Mouse (Mus musculus) hindbrain, embryonic 11.5 days (tissue): ENCODE measurements around the gene Sart1. TPM values are rescaled to one million over a fixed set of nuclear protein-coding genes. Genes with fewer than 3 reads are reported as not detected.

Experiments used
- ATAC-seq: fragments of 200-750 bp; cut with Nextera tagmentation; 2 replicates; pipeline ENCODE4 v1.8.0; 2017; ENCODE audit warnings: mild to moderate bottlenecking, moderate TSS enrichment, moderate library complexity; ENCODE audit not compliant: low FRiP score
- DNase-seq: peaks from one replicate; pipeline ENCODE4 v3.0.0-alpha.2; 2015; ENCODE audit warnings: low spot score
- H3K27ac ChIP-seq: fragments of 300-500 bp; sonication (generic); 2 replicates; pipeline ENCODE4 v1.5.1; 2014; ENCODE audit warnings: mild to moderate bottlenecking, low read depth, low read length
- H3K27me3 ChIP-seq: fragments of 300-500 bp; sonication (generic); 2 replicates; pipeline ENCODE4 v1.6.1; 2014; ENCODE audit warnings: mild to moderate bottlenecking, low read length, moderate library complexity, mixed read lengths; ENCODE audit not compliant: control insufficient read depth, insufficient read depth
- H3K36me3 ChIP-seq: fragments of 300-500 bp; sonication (generic); 2 replicates; pipeline ENCODE4 v1.6.1; 2014; ENCODE audit warnings: mild to moderate bottlenecking, low read length, moderate library complexity, mixed read lengths; ENCODE audit not compliant: control insufficient read depth, insufficient read depth
- H3K4me1 ChIP-seq: fragments of 300-500 bp; sonication (generic); replicated peaks from 2 replicates; pipeline ENCODE4 v1.6.1; 2014; ENCODE audit warnings: low read length, mixed read lengths; ENCODE audit not compliant: control insufficient read depth, insufficient read depth
- H3K4me2 ChIP-seq: fragments of 300-500 bp; sonication (generic); replicated peaks from 2 replicates; pipeline ENCODE4 v1.6.1; 2014; ENCODE audit warnings: mild to moderate bottlenecking, low read depth, low read length
- H3K4me3 ChIP-seq: fragments of 300-500 bp; sonication (generic); 2 replicates; pipeline ENCODE4 v1.5.1; 2014; ENCODE audit warnings: low read depth, low read length
- H3K9ac ChIP-seq: fragments of 300-500 bp; sonication (generic); 2 replicates; pipeline ENCODE4 v1.6.1; 2014; ENCODE audit warnings: low read depth, low read length
- H3K9me3 ChIP-seq: fragments of 300-500 bp; sonication (generic); 2 replicates; pipeline ENCODE4 v1.6.1; 2016; ENCODE audit warnings: low read length; ENCODE audit not compliant: control insufficient read depth
- WGBS: fragments of 180-500 bp; shearing (Covaris S2); extraction: QIAGEN DNeasy Blood & Tissue Kit; methylation state at CpG from one replicate; pipeline ENCODE4 v1.1.7; 2014; 5-methylcytosine and 5-hydroxymethylcytosine counted together
- polyA plus RNA-seq: library from polyadenylated mRNA; unstranded; fragments of >200 nt; fragmentation: Nextera tagmentation; extraction: Ambion mirVana; gene quantifications from 2 replicates; pipeline ENCODE4 v1.2.1, GENCODE M21; 2014

The Sart1 gene
- polyA plus RNA-seq, 1 experiment from 2014 or later: 75.2 TPM

DNA sequence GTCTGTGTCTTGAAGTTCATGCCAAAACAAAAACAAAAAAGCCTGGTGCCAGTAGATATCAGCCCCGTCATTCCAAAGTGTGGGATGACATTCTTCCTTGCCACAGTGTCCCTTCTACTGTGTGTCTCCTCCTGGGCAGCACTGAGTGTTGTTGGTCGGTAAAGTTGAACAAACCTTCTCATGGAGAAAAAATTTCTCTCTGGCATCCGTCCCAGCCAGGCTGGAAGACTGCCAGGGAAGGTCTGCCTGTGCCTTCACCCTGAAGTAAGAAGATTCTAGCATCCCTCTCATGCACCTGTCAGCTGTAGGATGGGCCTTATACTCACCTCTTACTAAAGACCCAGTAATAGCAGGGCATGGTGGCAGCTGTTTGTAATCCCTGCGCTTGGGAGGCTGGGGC lies 4.4 kb upstream of the Sart1 start:
- WGBS: 71% methylated on average over 4 of the region's 4 CpGs
- H3K27ac ChIP-seq: no peak overlapping the region
- H3K9ac ChIP-seq: no peak overlapping the region
- DNase-seq: no peak
- ATAC-seq: no peak
- no peak overlapping the region for H3K4me2 ChIP-seq
- H3K4me3 ChIP-seq: no peak overlapping the region
- peaks cover 3% of the 10 kb centered on the region; the same call in 1 of the 2 replicates for H3K4me1 ChIP-seq
- no peaks in the 10 kb centered on the region for H3K36me3 ChIP-seq
- H3K27me3 ChIP-seq: no peaks in the 10 kb centered on the region
- no peaks in the 10 kb centered on the region for H3K9me3 ChIP-seq

DNA sequence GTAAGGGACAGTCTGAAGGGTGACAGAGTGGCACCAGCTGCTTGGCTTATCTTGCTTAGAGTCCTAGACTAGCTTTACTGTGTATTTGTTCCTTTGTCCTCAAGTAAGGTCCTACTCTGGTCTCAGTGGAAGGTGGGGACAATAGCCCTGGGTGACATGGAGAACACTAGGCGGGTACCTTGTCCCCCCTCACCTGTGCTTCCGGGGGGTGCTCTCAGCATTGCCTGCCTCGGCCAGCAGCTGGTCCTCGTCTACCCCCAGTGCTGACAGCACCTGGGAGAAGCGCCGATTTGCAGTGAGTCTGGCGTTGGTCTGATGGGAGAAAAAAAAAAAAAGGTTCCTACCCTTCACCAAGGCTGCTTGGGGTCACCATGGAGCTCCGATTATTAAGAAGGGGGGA lies 1.9 kb upstream of the Sart1 start:
- Histone ChIP-seq H3K9ac (0 out of 2 replicates have a peak overlapping the region, but pooled peaks have one; percentile 21), H3K9me3 (no peaks in the 10 kb centered on the region), H3K36me3 (no peaks in the 10 kb centered on the region), H3K27ac (no peak overlapping the region), H3K4me1 (peaks cover 6% of the 10 kb centered on the region; the same call in 1 of the 2 replicates), H3K4me2 (no peak overlapping the region), H3K27me3 (no peaks in the 10 kb centered on the region), H3K4me3 (no peak overlapping the region; the same call in 1 of the 2 replicates)
- no peak for ATAC-seq
- WGBS: 81% methylated on average over 8 of the region's 8 CpGs
- DNase-seq: no peak

DNA sequence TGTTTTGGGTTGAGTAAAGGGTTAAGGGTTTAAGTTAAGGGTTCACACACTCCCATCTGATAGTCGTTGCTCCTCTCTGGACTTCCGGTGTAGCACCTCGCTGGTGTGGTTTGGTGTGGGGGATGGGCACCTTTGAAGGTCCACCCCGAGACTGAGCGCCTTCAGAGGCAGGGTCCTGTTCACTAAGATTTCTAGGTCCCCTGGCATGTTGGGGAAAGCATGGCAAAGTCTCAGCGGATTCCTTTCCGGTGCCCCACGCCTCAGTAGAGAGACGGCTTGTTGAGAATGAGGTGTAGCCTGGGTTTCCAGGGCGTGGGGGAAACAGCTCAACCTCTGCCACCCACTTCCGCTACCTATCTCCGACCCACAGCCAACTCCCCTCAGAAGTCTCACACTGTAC lies 1.1 kb upstream of the Sart1 start:
- Histone ChIP-seq H3K27ac (no peak overlapping the region), H3K36me3 (no peaks in the 10 kb centered on the region), H3K4me3 (peak overlapping the region; percentile 100), H3K4me1 (peaks cover 6% of the 10 kb centered on the region; the same call in 1 of the 2 replicates), H3K4me2 (peak overlapping the region; percentile 60), H3K27me3 (no peaks in the 10 kb centered on the region), H3K9me3 (no peaks in the 10 kb centered on the region), H3K9ac (0 out of 2 replicates have a peak overlapping the region, but pooled peaks have one; percentile 91)
- ATAC-seq: no peak
- DNase-seq: peak; percentile 25
- WGBS: 57% methylated on average over 12 of the region's 12 CpGs

DNA sequence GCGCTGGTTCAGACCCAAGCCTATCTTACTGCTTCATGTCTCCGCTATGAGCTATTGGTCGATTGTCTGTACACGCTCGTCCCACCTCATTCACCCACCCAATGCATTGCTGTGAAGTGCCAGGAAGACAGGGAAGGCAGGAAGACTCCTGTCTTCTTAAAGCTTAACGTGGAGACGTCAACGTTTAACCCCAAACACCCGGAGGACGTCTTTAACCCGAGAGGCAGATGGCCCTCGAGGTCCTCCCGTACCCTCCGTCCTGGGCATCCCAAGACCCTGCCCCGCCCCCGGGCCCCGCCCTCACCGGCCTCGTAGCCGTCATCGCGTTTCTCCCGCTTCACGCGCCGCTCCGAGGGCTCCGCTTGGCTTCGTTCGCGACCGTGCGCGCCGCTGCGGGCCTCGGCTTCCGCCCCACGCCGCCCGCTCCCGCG lies 477 bp downstream of the Sart1 start:
- Histone ChIP-seq H3K9me3 (no peaks in the 10 kb centered on the region), H3K4me1 (peaks cover 6% of the 10 kb centered on the region; the same call in 1 of the 2 replicates), H3K4me2 (peak overlapping the region; percentile 93), H3K36me3 (peaks cover 6% of the 10 kb centered on the region; the same call in 1 of the 2 replicates), H3K27ac (peak overlapping the region; percentile 73; the same call in 1 of the 2 replicates), H3K27me3 (no peaks in the 10 kb centered on the region), H3K4me3 (peak overlapping the region; percentile 100), H3K9ac (peak overlapping the region; percentile 91)
- peak; percentile 59 for DNase-seq
- WGBS: under 1% methylated on average over 28 of the region's 43 CpGs
- peak; percentile 72 for ATAC-seq

DNA sequence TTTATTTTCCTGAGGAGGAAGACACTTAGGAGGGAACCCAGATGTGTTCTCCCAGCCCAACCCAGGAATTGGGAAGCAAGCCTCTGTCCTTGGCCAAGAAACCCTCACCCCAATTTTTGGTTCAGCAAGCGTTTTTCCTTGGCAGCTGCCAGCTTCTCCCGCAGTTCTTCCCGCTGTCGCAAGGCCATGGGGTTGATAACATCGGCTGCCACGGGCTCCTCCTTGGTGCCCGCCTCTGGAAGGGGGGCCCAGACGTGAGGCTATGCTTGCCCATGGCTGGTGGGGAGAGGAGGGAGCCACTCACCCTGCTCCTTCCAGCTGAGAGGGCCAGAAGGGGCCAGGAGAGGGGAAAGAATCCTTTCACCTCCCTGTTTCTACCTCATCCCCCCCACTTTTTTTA lies 3.8 kb downstream of the Sart1 start:
- H3K4me1 ChIP-seq: peaks cover 6% of the 10 kb centered on the region; the same call in 1 of the 2 replicates
- WGBS: 93% methylated on average over 8 of the region's 8 CpGs
- H3K4me2 ChIP-seq: no peak overlapping the region
- no peak for ATAC-seq
- peaks cover 21% of the 10 kb centered on the region for H3K36me3 ChIP-seq
- H3K27ac ChIP-seq: no peak overlapping the region
- no peak overlapping the region for H3K9ac ChIP-seq
- H3K4me3 ChIP-seq: no peak overlapping the region
- no peaks in the 10 kb centered on the region for H3K9me3 ChIP-seq
- DNase-seq: no peak
- H3K27me3 ChIP-seq: no peaks in the 10 kb centered on the region

DNA sequence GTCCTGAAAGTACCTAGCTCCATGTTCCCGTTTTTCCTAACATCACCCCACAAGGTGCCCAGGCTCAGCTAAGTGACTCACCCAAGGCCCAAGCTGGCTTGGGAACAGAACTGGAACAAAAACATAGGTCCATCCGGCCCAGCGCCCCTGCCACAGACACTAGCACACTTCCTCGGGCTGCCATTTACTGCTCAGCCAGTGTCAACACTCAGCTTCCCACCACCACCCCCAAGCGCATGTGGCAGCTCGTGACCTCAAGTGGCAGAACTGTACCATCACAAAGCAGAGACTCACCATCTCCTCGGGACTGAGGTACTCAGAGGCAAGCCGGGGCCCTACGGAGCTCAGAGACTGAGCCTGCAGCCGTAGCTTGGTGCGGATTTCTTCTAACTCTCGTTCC lies 5.2 kb downstream of the Sart1 start:
- H3K4me2 ChIP-seq: no peak overlapping the region
- no peaks in the 10 kb centered on the region for H3K9me3 ChIP-seq
- H3K4me1 ChIP-seq: peaks cover 4% of the 10 kb centered on the region; the same call in 1 of the 2 replicates
- H3K4me3 ChIP-seq: no peak overlapping the region
- no peak for ATAC-seq
- H3K27me3 ChIP-seq: no peaks in the 10 kb centered on the region
- H3K27ac ChIP-seq: no peak overlapping the region
- H3K9ac ChIP-seq: no peak overlapping the region
- no peak for DNase-seq
- WGBS: 97% methylated on average over 12 of the region's 12 CpGs
- H3K36me3 ChIP-seq: peaks cover 22% of the 10 kb centered on the region

DNA sequence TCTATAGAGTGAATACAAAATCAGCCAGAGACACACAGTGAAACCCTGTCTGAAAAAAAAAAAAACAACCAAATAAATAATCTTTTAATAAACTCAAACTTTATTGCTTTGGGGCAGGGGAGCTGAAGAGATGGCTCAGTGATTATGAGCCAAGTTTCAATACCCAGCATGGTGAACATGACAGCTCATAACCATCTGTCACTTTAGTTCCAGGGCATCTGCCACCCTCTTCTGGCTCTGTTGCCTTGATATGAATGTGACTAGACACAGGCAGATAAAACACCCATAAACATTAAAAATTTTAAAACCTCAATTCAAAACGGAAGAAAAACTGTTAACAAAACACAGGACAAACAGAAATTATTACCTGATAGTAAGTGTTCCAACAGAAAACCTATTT lies 11.1 kb downstream of the Sart1 start:
- no peaks in the 10 kb centered on the region for H3K9me3 ChIP-seq
- no peaks in the 10 kb centered on the region for H3K27me3 ChIP-seq
- DNase-seq (no peak), ATAC-seq (no peak)
- H3K36me3 ChIP-seq: peaks cover 18% of the 10 kb centered on the region
- WGBS: 93% methylated on average over 1 of the region's 1 CpGs
- no peaks in the 10 kb centered on the region for H3K4me1 ChIP-seq
- no peak overlapping the region for H3K27ac ChIP-seq
- H3K9ac ChIP-seq: no peak overlapping the region
- no peak overlapping the region for H3K4me2 ChIP-seq
- no peak overlapping the region for H3K4me3 ChIP-seq

DNA sequence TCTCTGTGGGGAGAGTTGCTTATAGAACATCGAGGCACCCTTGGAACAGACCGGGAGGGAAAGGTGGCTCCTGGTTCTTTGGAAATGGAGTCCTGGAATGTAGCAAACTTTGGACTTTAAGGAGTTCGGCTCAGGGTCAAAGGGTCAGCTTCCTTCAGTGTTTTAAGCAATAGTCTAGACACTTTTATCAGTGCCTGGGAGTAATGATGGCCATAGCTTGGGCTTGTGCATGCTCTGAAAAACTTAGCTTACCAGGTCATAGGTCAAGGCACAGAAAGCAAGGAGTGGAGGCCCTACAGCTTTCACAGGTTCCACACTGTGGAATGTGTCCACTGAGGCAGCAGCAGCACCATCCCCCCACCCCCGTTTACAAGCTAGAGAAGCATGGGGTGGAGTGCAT lies 13.8 kb downstream of the Sart1 start:
- Histone ChIP-seq H3K4me1 (no peaks in the 10 kb centered on the region), H3K36me3 (peaks cover 10% of the 10 kb centered on the region; the same call in 1 of the 2 replicates)
- WGBS: 88% methylated on average over 4 of the region's 4 CpGs

DNA sequence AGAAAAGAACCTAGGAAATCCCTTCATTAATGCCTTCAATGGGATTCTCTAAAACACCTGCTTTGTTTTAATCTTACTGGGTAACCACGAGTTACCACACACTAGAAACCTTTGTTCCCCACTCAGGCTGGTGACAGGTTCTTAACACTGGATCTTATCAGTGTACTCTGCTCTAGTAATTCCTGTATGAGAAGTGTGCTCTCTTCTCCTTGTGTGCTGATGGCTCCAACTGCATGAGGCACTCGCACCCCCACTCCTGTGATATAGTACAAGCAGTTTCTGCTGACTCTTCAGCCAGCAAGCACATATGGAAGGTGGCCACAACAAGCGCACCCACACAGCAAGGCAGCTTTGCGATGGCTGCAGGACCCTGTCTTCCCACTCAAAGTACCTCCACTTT lies 14.3 kb downstream of the Sart1 start:
- DNase-seq (no peak), ATAC-seq (no peak)
- Histone ChIP-seq H3K4me1 (no peaks in the 10 kb centered on the region), H3K9ac (no peak overlapping the region), H3K4me3 (no peak overlapping the region), H3K36me3 (peaks cover 10% of the 10 kb centered on the region; the same call in 1 of the 2 replicates), H3K4me2 (no peak overlapping the region), H3K9me3 (no peaks in the 10 kb centered on the region), H3K27ac (no peak overlapping the region), H3K27me3 (no peaks in the 10 kb centered on the region)
- 84% methylated on average over 4 of the region's 4 CpGs for WGBS

More for the DNA sequence above, 13.8 kb downstream of the Sart1 start:
- ATAC-seq: no peak
- Histone ChIP-seq H3K4me2 (no peak overlapping the region), H3K27ac (no peak overlapping the region), H3K27me3 (no peaks in the 10 kb centered on the region), H3K4me3 (peak overlapping the region; percentile 6; the same call in 1 of the 2 replicates), H3K9ac (no peak overlapping the region), H3K9me3 (no peaks in the 10 kb centered on the region)
- DNase-seq: no peak
